Comparison of ENCODE assay signal across 25 mouse cellular contexts in genomic region chr6:10744056-10744455, GRCm38 (mm10).
"Had no signal": no experiment of that assay in that cellular context is flagged by ENCODE, and none has a peak within 500 bp of the region (broad histone marks: within the 10 kb centered on the region; RNA-seq: fewer than 3 reads in every experiment).

No protein-coding gene starts in this region.

- H3K9ac ChIP-seq: heart, embryonic 12.5 days; hindbrain, embryonic 12.5 days; hindbrain, embryonic 14.5 days; intestine, embryonic 15.5 days; limb, embryonic 13.5 days; limb, embryonic 15.5 days; liver, embryonic 12.5 days had no signal

- H3K4me1 ChIP-seq: heart, embryonic 10.5 days; heart, embryonic 12.5 days; hindbrain, embryonic 10.5 days; hindbrain, embryonic 12.5 days; intestine, embryonic 15.5 days; limb, embryonic 13.5 days; limb, embryonic 15.5 days; liver, embryonic 12.5 days had no signal

- ATAC-seq: hindbrain, embryonic 16.5 days; inflammation-experienced regulatory T-cells, adult 6 months; intestine, embryonic 15.5 days; intestine, postnatal 0 days; liver, embryonic 12.5 days had no signal

- H3K4me2 ChIP-seq: heart, embryonic 12.5 days; hindbrain, embryonic 12.5 days; hindbrain, embryonic 14.5 days; intestine, embryonic 15.5 days; limb, embryonic 13.5 days; limb, embryonic 15.5 days; liver, embryonic 12.5 days had no signal

- H3K4me3 ChIP-seq: heart, adult 2 months; heart, embryonic 10.5 days; heart, embryonic 12.5 days; hindbrain, embryonic 10.5 days; hindbrain, embryonic 12.5 days; intestine, embryonic 15.5 days; limb, embryonic 13.5 days; limb, embryonic 15.5 days; liver, embryonic 12.5 days had no signal

- H3K36me3 ChIP-seq: heart, embryonic 10.5 days; heart, embryonic 12.5 days; hindbrain, embryonic 10.5 days; hindbrain, embryonic 12.5 days; intestine, embryonic 15.5 days; limb, embryonic 13.5 days; limb, embryonic 15.5 days; liver, embryonic 12.5 days had no signal

- DNase-seq: gastrocnemius, postnatal 14 days; gastrocnemius, postnatal 36 days; heart, adult 11 months; heart, adult 2 months; heart, postnatal 10 days; heart, postnatal 4 days; kidney, adult 18-20 months; kidney, adult 8-10 months; kidney, postnatal 10 days; kidney, postnatal 25 days; layer of hippocampus, adult 9-11 months; layer of hippocampus, postnatal 36 days; left cerebral cortex, postnatal 4 days had no signal

- H3K27ac ChIP-seq: heart, adult 2 months; heart, embryonic 10.5 days; hindbrain, embryonic 10.5 days; hindbrain, embryonic 12.5 days; hindbrain, embryonic 14.5 days; intestine, embryonic 15.5 days; limb, embryonic 13.5 days; limb, embryonic 15.5 days; liver, embryonic 12.5 days had no signal

- H3K27me3 ChIP-seq: heart, embryonic 12.5 days; hindbrain, embryonic 12.5 days; intestine, embryonic 15.5 days; limb, embryonic 13.5 days; limb, embryonic 15.5 days; liver, embryonic 12.5 days had no signal

- H3K9me3 ChIP-seq: heart, embryonic 10.5 days; hindbrain, embryonic 10.5 days; hindbrain, embryonic 12.5 days; intestine, embryonic 15.5 days; limb, embryonic 13.5 days; limb, embryonic 15.5 days; liver, embryonic 12.5 days had no signal
